Mouse (Mus musculus) lung, embryonic 14.5 days (tissue): Measurements from ENCODE around the gene Cnn2. TPM values are rescaled to one million over a fixed set of nuclear protein-coding genes. Genes with fewer than 3 reads are reported as not detected.

Experiments used
- ATAC-seq: fragments of 200-750 bp; cut with Nextera tagmentation; 2 replicates; pipeline ENCODE4 v1.8.0; 2017; ENCODE audit warnings: mild to moderate bottlenecking, moderate TSS enrichment, moderate library complexity; ENCODE audit not compliant: insufficient read depth
- DNase-seq: peaks from one replicate; pipeline ENCODE4 v3.0.0-alpha.2; 2015
- H3K27ac ChIP-seq: fragments of 300-500 bp; sonication (generic); 2 replicates; pipeline ENCODE4 v1.5.1; 2014; ENCODE audit warnings: low read depth, mild to moderate bottlenecking, moderate library complexity
- H3K27me3 ChIP-seq: fragments of 300-500 bp; sonication (generic); 2 replicates; pipeline ENCODE4 v1.6.1; 2014; ENCODE audit warnings: low read length, control low read depth; ENCODE audit not compliant: insufficient read depth
- H3K36me3 ChIP-seq: fragments of 300-500 bp; sonication (generic); 2 replicates; pipeline ENCODE4 v1.6.1; 2014; ENCODE audit warnings: control low read depth; ENCODE audit not compliant: insufficient read depth
- H3K4me1 ChIP-seq: fragments of 300-500 bp; sonication (generic); 2 replicates; pipeline ENCODE4 v1.6.1; 2014; ENCODE audit warnings: antibody characterized with exemption, control low read depth; ENCODE audit not compliant: insufficient read depth
- H3K4me2 ChIP-seq: fragments of 300-500 bp; sonication (generic); 2 replicates; pipeline ENCODE4 v1.6.1; 2014; ENCODE audit warnings: mild to moderate bottlenecking
- H3K4me3 ChIP-seq: fragments of 300-500 bp; sonication (generic); 2 replicates; pipeline ENCODE4 v1.5.1; 2014; ENCODE audit warnings: low read depth, low read length
- H3K9ac ChIP-seq: fragments of 300-500 bp; sonication (generic); 2 replicates; pipeline ENCODE4 v1.6.1; 2014
- H3K9me3 ChIP-seq: fragments of 300-500 bp; sonication (generic); 2 replicates; pipeline ENCODE4 v1.6.1; 2016; ENCODE audit warnings: low read depth, low read length, control low read depth
- CTCF ChIP-seq: IDR thresholded peaks from 2 replicates; pipeline ENCODE4 v1.5.1; 2016; ENCODE audit warnings: antibody characterized with exemption, low read depth
- WGBS: fragments of 180-500 bp; shearing (Covaris S2); extraction: QIAGEN DNeasy Blood & Tissue Kit; methylation state at CpG from one replicate; pipeline ENCODE4 v1.1.7; 2014; 5-methylcytosine and 5-hydroxymethylcytosine counted together
- polyA plus RNA-seq: library from polyadenylated mRNA; unstranded; fragments of >200 nt; fragmentation: Nextera tagmentation; extraction: Ambion mirVana; gene quantifications from 2 replicates; pipeline ENCODE4 v1.2.1, GENCODE M21; 2014

The Cnn2 gene
- polyA plus RNA-seq, 1 experiment from 2014 or later: 354 TPM

GRCm38 (mm10) chr10:79970415-79971182, 17.8 kb upstream of the Cnn2 start, which contains the start of gene Grin3b:
Grin3b (plus strand) TSS chr10:79970715.
- H3K9ac ChIP-seq: peak within 1 kb of the TSS; percentile 55
- no peak for TF ChIP-seq CTCF
- no peak within 1 kb of the TSS for H3K27ac ChIP-seq
- H3K9me3 ChIP-seq: no peaks in the 10 kb centered on the region
- H3K4me2 ChIP-seq: peak within 1 kb of the TSS; percentile 88
- ATAC-seq (peak; percentile 27; the same call in 1 of the 2 replicates), DNase-seq (peak; percentile 42)
- 5% methylated on average over 47 of the region's 47 CpGs for WGBS
- H3K27me3 ChIP-seq: peaks cover 17% of the 10 kb centered on the region
- H3K4me3 ChIP-seq: peak within 1 kb of the TSS; percentile 48
- no peaks in the 10 kb centered on the region for H3K4me1 ChIP-seq
- peaks cover 38% of the 10 kb centered on the region for H3K36me3 ChIP-seq

GRCm38 (mm10) chr10:79971183-79971497, 17.2 kb upstream of the Cnn2 start:
- DNase-seq (peak; percentile 56), ATAC-seq (no peak)
- peak overlapping the region; percentile 88 for H3K4me2 ChIP-seq
- H3K27ac ChIP-seq: no peak overlapping the region
- H3K36me3 ChIP-seq: peaks cover 38% of the 10 kb centered on the region
- WGBS: 4% methylated on average over 21 of the region's 21 CpGs
- H3K4me1 ChIP-seq: no peaks in the 10 kb centered on the region
- H3K9ac ChIP-seq: peak overlapping the region; percentile 55
- H3K9me3 ChIP-seq: no peaks in the 10 kb centered on the region
- no peak for TF ChIP-seq CTCF
- peak overlapping the region; percentile 48 for H3K4me3 ChIP-seq
- H3K27me3 ChIP-seq: peaks cover 17% of the 10 kb centered on the region

- Histone ChIP-seq H3K4me2 (no peak overlapping the region), H3K36me3 (peaks cover 38% of the 10 kb centered on the region), H3K9me3 (no peaks in the 10 kb centered on the region), H3K4me3 (no peak overlapping the region), H3K27ac (no peak overlapping the region), H3K4me1 (no peaks in the 10 kb centered on the region), H3K27me3 (peaks cover 17% of the 10 kb centered on the region), H3K9ac (no peak overlapping the region)
- ATAC-seq: peak; percentile 13; the same call in 1 of the 2 replicates
- no peak for TF ChIP-seq CTCF
- 40% methylated on average over 14 of the region's 14 CpGs for WGBS
- DNase-seq: peak; percentile 60
Measured at GRCm38 (mm10) chr10:79972831-79973230, 15.6 kb upstream of the Cnn2 start.

GRCm38 (mm10) chr10:79974087-79974486, 14.3 kb upstream of the Cnn2 start:
- peaks cover 42% of the 10 kb centered on the region for H3K36me3 ChIP-seq

GRCm38 (mm10) chr10:79974668-79975067, 13.7 kb upstream of the Cnn2 start:
- no peak for ATAC-seq
- Histone ChIP-seq H3K4me3 (no peak overlapping the region), H3K27ac (no peak overlapping the region), H3K4me1 (no peaks in the 10 kb centered on the region), H3K9ac (no peak overlapping the region), H3K27me3 (peaks cover 17% of the 10 kb centered on the region), H3K9me3 (no peaks in the 10 kb centered on the region), H3K4me2 (no peak overlapping the region), H3K36me3 (peaks cover 48% of the 10 kb centered on the region)
- DNase-seq: no peak
- WGBS: 88% methylated on average over 8 of the region's 8 CpGs
- TF ChIP-seq CTCF: no peak

More at GRCm38 (mm10) chr10:79974087-79974486, 14.3 kb upstream of the Cnn2 start:
- Histone ChIP-seq H3K27ac (no peak overlapping the region), H3K9me3 (no peaks in the 10 kb centered on the region), H3K4me1 (no peaks in the 10 kb centered on the region), H3K27me3 (peaks cover 17% of the 10 kb centered on the region), H3K9ac (no peak overlapping the region), H3K4me3 (no peak overlapping the region), H3K4me2 (no peak overlapping the region)
- 85% methylated on average over 21 of the region's 21 CpGs for WGBS
- ATAC-seq (no peak), DNase-seq (no peak)
- TF ChIP-seq CTCF: no peak

GRCm38 (mm10) chr10:79976071-79976721, 12.2 kb upstream of the Cnn2 start:
- H3K9me3 ChIP-seq: no peaks in the 10 kb centered on the region
- H3K4me1 ChIP-seq: no peaks in the 10 kb centered on the region
- H3K4me2 ChIP-seq: no peak overlapping the region
- no peak for ATAC-seq
- no peak overlapping the region for H3K9ac ChIP-seq
- no peak for TF ChIP-seq CTCF
- no peak for DNase-seq
- H3K27me3 ChIP-seq: peaks cover 8% of the 10 kb centered on the region
- H3K36me3 ChIP-seq: peaks cover 61% of the 10 kb centered on the region
- 84% methylated on average over 28 of the region's 28 CpGs for WGBS
- no peak overlapping the region for H3K4me3 ChIP-seq
- H3K27ac ChIP-seq: no peak overlapping the region

GRCm38 (mm10) chr10:79976722-79977107, 11.7 kb upstream of the Cnn2 start:
- ATAC-seq (no peak), DNase-seq (no peak)
- no peaks in the 10 kb centered on the region for H3K4me1 ChIP-seq
- WGBS: 73% methylated on average over 36 of the region's 36 CpGs
- no peak for TF ChIP-seq CTCF
- H3K4me3 ChIP-seq: no peak overlapping the region
- no peaks in the 10 kb centered on the region for H3K9me3 ChIP-seq
- H3K4me2 ChIP-seq: no peak overlapping the region
- H3K9ac ChIP-seq: no peak overlapping the region
- no peak overlapping the region for H3K27ac ChIP-seq
- peaks cover 63% of the 10 kb centered on the region for H3K36me3 ChIP-seq
- H3K27me3 ChIP-seq: peaks cover 3% of the 10 kb centered on the region; the same call in 1 of the 2 replicates
